Mouse (Mus musculus): ENCODE measurements around the gene Aunip. TPM values are rescaled to one million over a fixed set of nuclear protein-coding genes. Genes with fewer than 3 reads are reported as not detected.

The Aunip gene
- total RNA-seq (2023) = 1 to 10 TPM; 4.7 to 6.8 TPM

GRCm38 (mm10) chr4:134510845-134511411 is at the start of gene Aunip:
TSS of gene Aunip (plus strand) at chr4:134510999.

GRCm38 (mm10) chr4:134468215-134468575 is 42.6 kb upstream of the Aunip start, which contains the start of gene Stmn1:
TSS of gene Stmn1 (plus strand) at chr4:134468320.

GRCm38 (mm10) chr4:134496595-134497210 is 14.1 kb upstream of the Aunip start, which contains the start of gene Paqr7:
TSS of gene Paqr7 (plus strand) at chr4:134496697.

GRCm38 (mm10) chr4:134534932-134535786 is 24.4 kb downstream of the Aunip start, which contains the start of gene Mtfr1l:
TSS of gene Mtfr1l (minus strand) at chr4:134535387.

GRCm38 (mm10) chr4:134551494-134552316 is 40.9 kb downstream of the Aunip start, which contains the start of gene Selenon:
TSS of gene Selenon (minus strand) at chr4:134552166.

Other genes with a start within 250 kb of the Aunip start
- 10 to 100 TPM; 12.1 to 15.9 TPM for gene Pdik1l, start 223.1 kb upstream of the Aunip start, total RNA-seq (2023)
- gene Trim63, start 195.9 kb upstream of the Aunip start, total RNA-seq (2023) = not detected
- gene Slc30a2, start 167.8 kb upstream of the Aunip start, total RNA-seq (2023) = under 1 TPM in 1 of 2 experiments, not detected in 1; 0.51 TPM
- gene Extl1, start 127.1 kb upstream of the Aunip start, total RNA-seq (2023) = not detected
- gene Pafah2, start 114.7 kb upstream of the Aunip start, total RNA-seq (2023) = 10 to 100 TPM; 12.9 to 16.8 TPM
- 100 to 1,000 TPM; 214 to 233 TPM for gene Stmn1, start 42.7 kb upstream of the Aunip start, total RNA-seq (2023)
- gene Paqr7, start 14.3 kb upstream of the Aunip start, total RNA-seq (2023) = 10 to 100 TPM; 31.3 to 32.0 TPM
- 10 to 100 TPM; 37.2 to 40.0 TPM for gene Mtfr1l, start 24.4 kb downstream of the Aunip start, total RNA-seq (2023)
- 100 to 1,000 TPM; 115 to 117 TPM for gene Selenon, start 41.2 kb downstream of the Aunip start, total RNA-seq (2023)
- 10 to 100 TPM; 33.2 to 36.2 TPM for gene Man1c1, start 193.3 kb downstream of the Aunip start, total RNA-seq (2023)